Mouse (Mus musculus): ENCODE results near the gene Sstr5. TPM values are rescaled to one million over a fixed set of nuclear protein-coding genes. Genes with fewer than 3 reads are reported as not detected.

Sstr5 gene
- under 1 TPM; 0.14 to 0.22 TPM for total RNA-seq (2021)
- long read RNA-seq, experiment 1, result 0 reads
- long read RNA-seq, experiment 2, result 0 reads

DNA sequence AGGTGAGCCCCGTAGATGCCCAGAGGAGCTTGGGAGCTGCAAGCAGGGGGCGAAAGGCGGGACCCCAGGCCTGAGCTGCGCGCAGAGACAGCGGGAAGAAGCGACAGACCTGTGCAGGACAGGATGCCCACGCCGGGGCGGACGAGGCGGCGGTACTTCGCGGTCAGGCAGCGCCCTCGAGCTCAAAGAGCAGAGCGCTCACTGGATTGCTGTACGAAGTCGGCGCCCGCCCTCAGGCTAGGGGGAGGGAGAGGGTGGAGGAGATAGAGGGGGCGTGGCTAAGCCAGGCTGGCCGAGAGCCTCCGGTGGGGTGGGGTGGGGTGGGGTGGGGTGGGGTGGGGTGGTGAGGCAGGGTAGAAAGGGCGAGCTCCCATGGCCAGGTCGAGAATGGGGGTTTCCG lies at the start of gene Sstr5:
Gene Sstr5, minus strand, starts transcription at position 276 of the 400 bp plus-strand sequence.
- no peak for DNase-seq (ENCODE audit: low spot score in 2 of 2)

DNA sequence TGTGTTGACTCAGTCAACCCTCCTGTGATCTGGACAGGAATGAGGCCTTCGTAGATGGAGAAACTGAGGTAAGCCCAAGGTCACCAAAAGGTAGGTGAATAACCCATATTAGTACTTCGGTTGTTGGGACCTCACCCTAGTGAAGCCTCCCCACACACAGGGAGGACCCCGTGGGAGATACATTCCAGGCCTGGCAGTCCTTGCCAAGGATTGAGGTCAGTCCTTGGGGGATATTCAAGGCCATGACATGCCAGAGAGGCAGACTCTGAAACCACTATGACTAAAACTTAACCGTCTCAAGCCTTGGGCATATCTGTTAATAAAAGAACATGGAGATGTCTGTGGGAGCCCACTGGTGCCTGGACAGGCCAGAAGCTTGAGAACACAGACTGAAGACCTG lies 44.7 kb upstream of the Sstr5 start:
- DNase-seq (ENCODE audit: low spot score in 2 of 2), result no peak

DNA sequence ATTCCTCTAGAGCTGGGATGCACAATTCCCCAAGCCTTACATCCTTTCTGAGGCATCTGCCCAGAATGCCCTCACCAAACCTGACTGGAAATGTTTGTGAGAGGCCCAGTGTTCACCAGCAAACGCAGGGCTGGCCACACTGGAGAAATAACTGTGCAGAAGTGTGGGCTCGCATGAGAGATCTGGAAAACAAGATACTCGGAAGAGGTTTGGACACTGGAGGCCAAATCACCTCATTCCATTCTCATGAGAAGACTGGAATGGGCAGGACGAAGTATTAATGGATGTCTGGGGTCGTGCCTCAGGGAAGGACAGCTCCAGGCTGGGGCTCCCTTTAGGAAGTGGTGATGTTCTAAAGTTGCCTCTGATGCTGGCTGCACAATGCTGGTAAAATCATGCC lies 43.6 kb upstream of the Sstr5 start:
- DNase-seq (ENCODE audit: low spot score in 2 of 2), result no peak

DNA sequence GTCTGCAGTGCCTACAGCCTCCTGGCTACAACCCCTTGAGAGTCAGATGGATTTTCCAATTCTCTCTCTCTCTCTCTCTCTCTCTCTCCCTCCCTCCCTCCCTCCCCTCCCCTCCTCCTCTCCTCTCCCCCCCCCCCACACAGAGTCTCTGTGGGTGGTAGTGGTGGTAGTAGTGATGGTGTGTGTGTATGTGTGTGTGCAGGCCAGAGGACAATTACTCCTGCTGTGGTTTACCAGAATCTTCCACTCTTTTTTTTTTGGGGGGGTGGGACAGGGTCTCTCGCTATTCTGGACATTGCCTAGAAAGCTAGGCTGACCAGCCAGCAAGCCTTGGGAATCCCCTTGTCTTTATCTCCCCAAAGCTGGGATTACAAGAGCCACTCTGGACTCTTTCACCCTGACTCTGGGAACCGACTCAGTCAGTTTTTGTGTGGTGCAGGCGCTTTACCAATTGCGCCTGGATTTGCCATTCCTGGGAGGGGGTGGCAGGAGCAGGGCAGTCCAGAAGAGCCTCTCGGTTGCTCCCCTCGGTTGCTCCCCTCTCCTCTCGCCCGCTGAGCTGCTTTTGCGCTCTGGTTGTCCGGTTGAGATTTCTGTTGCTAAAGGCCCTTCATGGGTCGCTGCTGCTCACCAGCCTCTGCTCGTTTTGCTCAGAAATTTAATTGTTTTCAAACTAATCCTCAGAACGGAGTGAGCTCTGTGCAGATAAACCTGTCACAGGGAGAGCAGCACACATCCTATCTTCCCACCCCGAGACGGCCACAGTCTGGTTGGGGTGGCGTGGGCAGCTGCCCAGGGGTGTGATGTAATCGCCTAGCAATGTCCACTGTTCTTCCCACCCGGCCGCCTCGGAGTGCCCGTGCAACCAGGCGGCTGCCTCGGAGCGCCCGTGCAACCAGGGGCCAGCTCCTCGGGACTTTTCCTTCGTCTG lies 42.1 kb upstream of the Sstr5 start:
- no peak for DNase-seq (ENCODE audit: low spot score in 2 of 2)

DNA sequence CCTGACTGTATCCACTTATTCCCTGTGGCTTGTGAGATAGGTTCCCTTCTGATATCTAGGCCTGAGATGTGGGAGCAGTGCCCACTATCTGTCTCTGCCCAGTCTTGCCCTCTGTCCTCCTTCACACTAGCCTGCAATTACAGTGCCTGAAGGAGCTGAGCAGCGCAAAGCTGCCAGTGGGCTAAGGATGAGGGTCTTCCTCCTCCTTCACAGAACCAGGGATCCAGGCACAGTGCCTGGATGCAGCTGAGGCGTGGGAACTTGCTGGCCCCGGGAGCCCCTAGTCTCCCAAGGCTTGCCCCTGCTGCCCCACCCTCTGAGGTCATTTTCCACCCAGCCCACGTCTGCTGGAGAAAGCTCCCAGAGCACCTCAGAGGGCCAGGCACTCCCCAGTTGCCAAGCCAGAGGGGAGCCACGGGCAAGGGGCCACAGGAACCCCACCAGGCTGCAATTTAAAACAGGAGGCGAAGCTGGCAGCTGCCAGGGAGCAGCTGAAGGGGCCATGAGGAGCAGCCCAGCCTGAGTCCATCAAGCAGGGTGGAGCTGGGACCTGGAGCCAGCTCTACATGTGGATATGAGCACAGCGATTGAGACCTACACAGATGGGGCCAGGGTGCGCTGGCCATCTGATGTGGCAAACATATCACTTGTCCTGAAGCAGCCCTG lies 33.4 kb upstream of the Sstr5 start:
- DNase-seq (ENCODE audit: low spot score in 2 of 2), result no peak

DNA sequence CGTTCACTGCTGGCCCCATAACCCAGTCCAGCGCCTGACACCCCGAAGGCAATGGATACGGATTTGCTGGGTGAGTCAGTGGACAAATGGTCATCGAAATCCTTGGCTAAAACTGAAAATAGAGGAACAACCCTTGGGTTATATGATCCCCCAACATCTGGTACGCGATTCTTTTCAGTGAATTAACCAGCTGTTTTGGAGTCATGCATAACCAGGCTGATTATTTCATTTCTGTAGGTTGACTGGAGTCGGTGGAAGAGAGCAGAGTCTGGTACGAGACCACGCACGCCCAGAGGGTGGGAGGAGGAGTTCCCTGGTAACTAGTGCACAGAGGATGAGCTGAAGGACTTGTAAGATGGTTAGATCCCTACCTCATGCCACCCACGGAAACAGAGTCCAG lies 25.0 kb upstream of the Sstr5 start:
- DNase-seq (ENCODE audit: low spot score in 2 of 2), result no peak

DNA sequence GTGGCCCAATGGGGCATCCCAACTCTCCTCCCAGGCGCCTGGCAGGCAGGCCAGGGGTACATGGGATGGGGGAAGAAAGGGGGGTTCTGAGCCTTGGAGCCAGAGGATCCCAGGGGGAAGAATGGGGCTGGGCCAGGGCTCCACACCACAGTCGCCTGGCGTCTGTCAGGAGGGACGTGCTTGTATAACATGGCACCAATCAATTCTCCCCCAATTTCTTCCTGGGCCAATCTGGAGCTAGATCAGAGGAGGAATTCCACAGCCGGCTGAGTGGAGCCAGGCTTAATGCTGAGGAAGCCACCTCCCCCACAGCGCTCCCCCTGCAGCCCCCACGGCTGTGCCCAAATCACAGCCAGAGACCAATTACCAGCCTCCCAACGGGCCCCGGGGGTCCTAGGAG lies 23.4 kb upstream of the Sstr5 start:
- DNase-seq (ENCODE audit: low spot score in 2 of 2), result no peak

DNA sequence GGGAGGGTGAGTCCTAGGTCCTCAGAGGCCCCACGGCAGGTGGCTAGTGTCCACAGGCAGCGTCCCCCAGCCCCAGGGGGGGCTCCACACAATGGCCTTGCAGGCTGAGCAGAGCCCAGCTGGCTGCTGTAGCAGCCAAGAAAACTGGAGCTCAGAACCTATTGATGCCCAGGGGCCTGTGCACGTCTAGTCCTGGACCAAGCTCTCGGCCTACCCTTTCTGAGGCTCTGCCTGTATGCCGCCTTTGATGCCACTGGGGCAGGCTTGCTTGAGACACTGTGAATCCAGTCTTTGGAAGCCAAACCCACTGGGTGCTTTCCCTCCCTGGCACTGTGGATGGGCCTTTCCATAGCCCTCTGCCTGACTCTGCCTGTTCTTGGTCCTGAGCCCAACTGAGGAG lies 22.4 kb upstream of the Sstr5 start:
- no peak for DNase-seq (ENCODE audit: low spot score in 2 of 2)

DNA sequence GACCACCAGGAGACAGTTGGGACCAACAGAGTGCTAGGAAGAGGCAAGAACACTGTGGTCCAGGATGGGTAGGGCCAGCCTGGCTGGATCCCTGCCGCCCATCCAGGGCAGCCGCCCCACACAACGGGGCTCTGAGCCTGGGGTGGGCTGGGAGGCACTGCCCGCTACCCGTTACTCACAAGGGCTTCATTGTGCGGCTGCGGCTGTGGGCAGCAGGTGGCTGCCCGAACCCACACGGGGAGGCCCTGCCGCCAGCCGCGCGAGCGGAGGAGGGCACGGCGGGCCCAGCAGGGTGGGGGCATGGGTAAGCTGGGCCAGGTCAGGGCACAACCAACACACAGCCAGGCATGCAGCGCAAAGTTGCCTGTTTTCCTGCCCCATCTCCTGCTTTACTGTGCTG lies 21.1 kb upstream of the Sstr5 start:
- no peak for DNase-seq (ENCODE audit: low spot score in 2 of 2)

DNA sequence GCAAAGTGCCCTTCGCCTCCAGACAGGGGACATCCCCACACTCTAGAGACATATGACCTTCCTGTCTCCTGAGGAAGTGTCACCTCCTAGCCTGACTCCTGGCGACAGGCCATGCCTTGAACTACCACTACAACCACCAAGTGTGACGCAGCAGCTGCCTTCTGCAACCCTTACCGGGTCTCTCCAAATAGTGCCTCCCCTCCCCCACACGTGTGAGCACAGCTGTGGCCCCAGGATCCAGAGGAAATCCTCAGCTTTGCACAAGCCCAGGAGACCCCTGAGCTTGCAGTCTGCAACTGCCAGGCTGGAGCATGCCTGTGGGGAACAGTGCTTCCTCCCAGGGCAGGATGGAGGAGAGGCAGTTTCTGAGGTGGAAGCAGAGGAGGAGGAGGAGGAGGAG lies 19.2 kb upstream of the Sstr5 start:
- no peak for DNase-seq (ENCODE audit: low spot score in 2 of 2)

DNA sequence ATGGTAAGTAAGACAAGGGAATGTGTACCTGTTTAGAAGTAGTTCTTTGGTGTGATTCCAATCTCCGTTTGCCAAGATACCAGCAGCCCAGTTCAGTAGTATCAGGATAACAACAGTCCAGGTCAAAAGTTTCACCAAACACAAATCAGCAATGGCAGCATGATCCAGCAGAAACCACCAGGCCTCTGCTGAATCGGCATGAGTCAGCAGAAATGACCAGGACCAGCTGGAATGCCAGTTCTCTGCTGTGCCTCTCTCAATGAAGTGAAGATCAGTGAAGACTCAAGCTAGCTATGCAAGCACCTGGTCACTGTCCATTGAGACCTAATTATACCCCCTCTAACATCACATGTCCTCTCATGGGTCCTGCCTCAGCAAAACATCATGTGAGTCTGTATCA lies 17.0 kb upstream of the Sstr5 start:
- DNase-seq (ENCODE audit: low spot score in 2 of 2), result no peak

DNA sequence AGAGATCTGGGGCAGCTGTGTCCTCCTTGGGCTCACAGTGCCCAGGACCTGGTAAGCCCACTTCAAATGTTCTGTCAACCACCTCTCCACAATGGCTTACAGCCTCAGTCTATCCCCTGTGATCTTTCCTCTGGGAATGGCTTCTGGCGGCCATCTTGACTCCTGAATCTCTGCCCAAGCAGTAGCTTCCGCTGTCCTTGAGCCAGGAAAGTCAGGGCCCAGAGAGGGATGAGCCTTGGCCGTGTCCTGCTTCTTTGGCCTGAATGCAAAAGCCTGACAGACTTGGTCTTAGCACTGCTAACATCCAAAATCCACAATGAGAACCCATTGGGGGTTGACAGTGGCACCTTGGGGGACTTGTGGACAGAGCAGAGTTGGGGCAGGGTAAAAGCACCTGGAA lies 14.8 kb upstream of the Sstr5 start:
- no peak for DNase-seq (ENCODE audit: low spot score in 2 of 2)

DNA sequence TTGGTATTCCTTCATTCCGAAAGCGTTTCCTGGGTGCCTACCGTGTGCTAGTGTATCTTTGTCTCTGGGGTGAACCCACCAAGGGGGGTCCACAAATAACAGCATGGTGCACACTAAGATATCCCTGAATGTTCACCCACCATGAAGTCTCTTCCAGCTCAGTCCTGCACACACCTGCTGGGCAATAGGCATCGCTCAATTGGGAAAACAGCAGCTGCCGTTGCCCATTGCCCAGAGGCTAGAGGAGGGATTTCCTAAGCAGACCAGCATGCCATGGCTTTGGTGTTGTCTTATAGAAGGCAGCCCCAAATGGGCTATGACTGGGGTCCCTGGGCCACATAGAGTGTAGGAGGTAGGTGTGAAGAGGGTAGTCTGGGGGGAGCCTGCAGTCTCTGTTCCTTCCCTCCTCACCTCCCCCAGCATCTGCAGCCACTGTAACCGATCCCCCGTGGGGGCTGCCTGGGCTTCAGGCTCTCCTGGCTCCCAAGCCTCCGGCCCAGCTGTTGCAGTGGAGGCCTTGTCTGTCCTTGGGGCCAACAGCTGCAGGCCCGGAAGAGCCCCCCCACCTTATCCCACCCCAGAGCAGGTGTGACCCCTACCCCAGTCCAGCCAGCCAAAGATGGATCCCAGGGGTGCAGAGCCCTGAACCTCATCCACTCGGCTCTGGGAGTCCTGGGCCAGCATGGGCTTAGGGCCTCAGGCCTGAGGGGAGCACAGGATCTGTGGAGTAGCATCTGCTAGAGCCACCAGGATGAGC lies 13.2 kb upstream of the Sstr5 start:
- no peak for DNase-seq (ENCODE audit: low spot score in 2 of 2)

DNA sequence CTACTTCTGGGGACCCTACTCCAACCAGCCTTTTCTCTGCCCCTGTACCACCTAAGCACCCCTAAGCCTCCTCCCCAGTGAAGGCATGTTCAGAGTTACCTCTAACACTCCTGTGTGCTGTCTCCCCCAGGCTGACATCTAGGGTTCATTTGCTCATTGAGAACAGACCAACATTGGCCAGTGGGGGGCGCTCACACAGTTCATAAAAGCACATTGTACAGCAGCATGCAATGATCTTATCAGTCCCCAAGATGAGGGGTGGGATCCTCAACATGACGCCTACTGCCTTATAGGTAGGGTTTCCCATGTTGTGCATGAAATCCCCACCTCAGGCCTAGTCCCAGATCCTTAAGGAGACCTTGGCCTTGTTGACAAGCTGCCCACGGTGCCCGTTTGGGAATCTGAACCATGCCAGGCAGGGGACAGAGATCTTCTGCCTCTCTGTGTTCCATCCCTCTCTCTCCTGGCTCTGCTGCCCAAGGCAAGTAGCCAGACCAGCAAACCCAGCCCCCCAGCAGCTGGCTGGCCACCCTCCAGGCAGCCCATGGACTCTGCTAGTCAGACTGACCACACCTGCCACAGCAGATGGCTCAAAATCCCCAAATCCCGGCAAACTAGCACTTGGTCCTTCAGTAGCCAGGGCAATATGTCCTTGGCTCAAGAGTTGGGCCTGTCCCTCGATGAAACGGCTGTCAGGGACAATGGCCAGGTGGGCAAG lies 11.9 kb upstream of the Sstr5 start:
- DNase-seq (ENCODE audit: low spot score in 2 of 2), result peak in 1 of 2 experiments; percentile 17

DNA sequence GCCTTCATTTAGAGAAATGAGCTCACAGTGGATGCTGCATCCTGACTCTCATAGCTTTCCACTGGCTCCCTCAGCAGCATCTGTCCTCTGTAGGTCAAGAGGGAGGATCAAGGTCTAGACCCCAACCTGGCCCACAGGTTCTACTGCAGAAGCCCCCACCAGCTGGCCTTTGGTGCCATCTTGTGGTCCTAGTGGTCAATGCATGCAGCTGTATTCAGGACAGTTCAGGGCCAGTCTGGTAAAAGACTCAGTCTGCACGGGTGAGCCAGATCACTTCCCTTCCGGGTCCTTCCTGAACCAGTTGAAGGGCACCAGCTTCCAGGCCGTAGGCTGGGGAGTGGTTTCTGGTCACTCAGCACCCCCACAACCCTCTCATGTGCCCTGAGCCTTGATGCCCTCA lies 10.7 kb upstream of the Sstr5 start:
- peak; percentile 29 to 54 for DNase-seq (ENCODE audit: low spot score in 2 of 2)

DNA sequence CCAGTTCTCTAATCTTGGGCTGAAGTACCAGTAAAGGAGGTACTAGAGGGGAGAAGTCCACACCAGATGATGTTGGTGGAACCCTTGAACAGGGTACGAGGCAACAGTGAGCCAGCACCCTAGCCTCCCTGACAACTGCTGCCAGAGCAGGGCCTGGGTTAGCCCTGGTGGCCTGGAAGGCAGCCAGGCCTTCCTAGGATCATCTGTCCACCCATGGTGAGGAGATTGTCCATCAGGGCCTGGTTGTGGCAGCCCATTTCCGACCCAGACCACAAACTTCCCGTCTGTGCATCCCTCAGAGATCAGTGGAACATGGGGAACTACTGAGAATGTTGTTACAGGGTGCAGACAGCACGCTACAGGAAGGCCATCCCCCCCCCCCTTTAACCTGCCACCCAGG lies 5.5 kb upstream of the Sstr5 start:
- no peak for DNase-seq (ENCODE audit: low spot score in 2 of 2)

DNA sequence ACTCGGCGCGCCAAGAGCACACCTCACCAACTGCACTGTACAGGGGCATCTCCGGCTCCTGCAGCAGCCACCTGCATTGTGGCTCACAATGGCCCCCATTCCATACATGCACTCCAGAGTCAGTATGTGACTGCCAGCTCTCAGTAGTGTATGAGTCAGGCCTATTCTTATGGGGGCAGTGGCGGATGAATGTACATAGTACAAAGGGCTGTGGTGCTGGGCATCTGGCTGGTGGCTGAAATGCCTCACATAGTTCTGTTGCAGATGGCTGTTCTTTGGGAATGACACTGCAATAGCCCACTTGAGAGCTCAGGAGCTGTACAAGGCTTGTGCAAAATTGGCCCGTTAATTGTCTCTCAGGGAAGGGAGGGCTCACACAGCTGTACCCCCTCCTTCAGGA lies 15.0 kb downstream of the Sstr5 start:
- no peak for DNase-seq (ENCODE audit: low spot score in 2 of 2)

DNA sequence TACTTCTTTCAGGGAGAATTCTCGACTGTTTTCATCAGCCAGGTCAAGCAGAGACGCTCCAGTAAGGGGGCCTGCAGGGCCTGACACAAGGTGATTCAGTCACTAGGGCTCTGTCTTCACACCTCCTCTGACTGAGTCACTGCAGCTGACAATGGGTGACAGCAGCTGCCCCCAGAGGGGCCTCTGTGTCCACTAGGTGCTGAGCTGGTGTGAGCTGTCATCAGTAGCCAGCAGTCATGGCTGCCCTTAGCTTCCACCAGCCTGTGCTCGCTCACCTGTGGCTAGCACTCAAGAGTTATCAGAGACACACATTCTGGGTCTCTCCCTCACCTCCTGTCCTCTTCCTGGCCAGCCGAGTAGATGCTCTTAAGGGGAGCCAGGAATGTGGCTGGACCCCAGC lies 16.3 kb downstream of the Sstr5 start:
- no peak for DNase-seq (ENCODE audit: low spot score in 2 of 2)

DNA sequence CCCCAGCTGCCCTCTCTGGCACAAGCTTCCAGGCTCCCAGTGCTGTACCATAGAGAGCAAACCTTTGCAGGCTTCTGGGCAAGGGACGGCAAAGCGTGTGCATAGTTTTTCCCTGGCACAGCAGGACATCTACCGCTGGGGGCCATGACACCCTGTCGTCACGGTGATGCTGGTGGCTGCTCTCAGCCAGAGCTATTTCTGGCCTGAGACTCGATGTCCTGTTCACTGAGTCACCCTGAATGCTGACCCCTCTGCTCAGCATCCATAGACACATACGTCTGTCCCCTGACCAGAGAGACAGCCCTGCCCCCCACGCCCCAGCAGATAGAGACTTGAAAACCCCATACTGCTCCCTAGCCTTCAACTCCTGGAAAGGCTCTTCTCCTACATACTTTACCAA lies 16.9 kb downstream of the Sstr5 start:
- DNase-seq (ENCODE audit: low spot score in 2 of 2), result no peak

DNA sequence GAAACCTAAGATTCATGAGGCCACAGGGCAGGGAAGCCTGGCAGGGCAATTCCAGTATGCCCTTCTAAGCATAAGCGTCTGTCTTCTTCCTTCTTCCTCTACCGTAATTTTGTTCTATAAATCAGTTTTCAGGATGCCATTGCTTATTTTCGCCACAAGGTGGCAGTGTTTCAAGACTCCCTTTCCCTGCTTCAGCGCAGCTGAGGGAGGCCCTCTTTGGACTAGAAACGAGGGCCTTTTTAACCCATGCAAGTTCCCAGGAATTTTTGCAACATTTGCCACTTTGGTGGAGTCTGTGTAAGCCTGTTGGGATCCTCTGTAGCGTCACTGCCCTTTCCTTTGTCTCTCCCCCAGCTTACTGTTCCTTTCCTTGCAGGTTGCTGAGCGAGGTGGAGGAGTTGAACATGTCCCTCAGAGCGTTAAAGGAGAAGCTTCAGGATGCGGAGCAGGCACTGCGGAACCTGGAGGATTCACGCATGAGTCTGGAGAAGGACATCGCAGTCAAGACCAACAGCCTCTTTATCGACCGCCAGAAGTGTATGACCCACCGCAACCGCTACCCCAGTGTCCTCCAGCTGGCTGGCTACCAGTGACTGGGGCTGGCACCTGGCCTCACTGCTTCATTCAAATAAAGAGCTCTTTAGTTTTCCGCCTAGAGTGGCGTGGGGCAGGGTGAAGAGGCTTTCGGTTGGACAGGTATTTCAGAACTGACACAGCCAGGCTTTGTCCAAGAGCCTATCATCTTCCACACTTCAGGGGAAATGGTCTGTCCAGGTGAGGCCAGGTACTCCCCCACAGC lies 20.9 kb downstream of the Sstr5 start:
- no peak for DNase-seq (ENCODE audit: low spot score in 2 of 2)

Data from adrenal gland, postnatal 4 days (tissue).